Mouse (Mus musculus) liver, embryonic 14.5 days (tissue): ENCODE results near the gene Pts.

ENCODE experiments used
- CTCF ChIP-seq: IDR thresholded peaks from 2 replicates; pipeline ENCODE4 v1.5.1; 2016; ENCODE audit warnings: antibody characterized with exemption, low read depth, control low read depth
- EP300 ChIP-seq: IDR thresholded peaks from 2 replicates; pipeline ENCODE4 v1.6.1; 2016; ENCODE audit warnings: antibody characterized with exemption, low read depth

DNA sequence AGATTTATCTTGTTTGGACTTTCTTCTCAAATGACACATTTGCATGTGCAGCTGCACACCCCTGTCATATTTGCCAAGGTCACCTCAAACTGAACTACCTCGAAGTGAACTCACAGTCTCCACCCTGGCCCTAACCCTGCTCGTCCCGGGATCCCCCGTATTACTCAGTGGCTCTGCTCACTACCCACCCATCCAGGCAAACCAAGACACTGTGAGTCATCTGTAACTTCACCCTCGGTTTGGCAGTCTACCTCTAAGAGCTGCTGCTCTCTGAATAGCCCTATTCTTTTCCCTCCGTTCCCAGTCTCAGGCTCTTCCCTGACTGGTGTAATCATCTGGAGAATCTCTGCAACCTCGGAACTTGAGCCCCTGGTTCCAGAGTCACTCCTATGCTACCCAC lies 51.9 kb downstream of the Pts start:
- no peak for TF ChIP-seq CTCF
- TF ChIP-seq EP300, result no peak
